Mouse (Mus musculus) midbrain, embryonic 11.5 days (tissue): ENCODE data around the gene Cnnm2. TPM values are rescaled to one million over a fixed set of nuclear protein-coding genes. Genes with fewer than 3 reads are reported as not detected.

Source experiments
- ATAC-seq: fragments of 200-750 bp; cut with Nextera tagmentation; 2 replicates; pipeline ENCODE4 v1.8.0; 2017; ENCODE audit warnings: moderate TSS enrichment, moderate library complexity; ENCODE audit not compliant: low FRiP score
- DNase-seq: peaks from one replicate; pipeline ENCODE4 v3.0.0; 2015; ENCODE audit warnings: low spot score; ENCODE audit errors: missing footprints
- H3K27ac ChIP-seq: fragments of 300-500 bp; sonication (generic); 2 replicates; pipeline ENCODE4 v1.5.1; 2014; ENCODE audit warnings: low read depth, low read length
- H3K27me3 ChIP-seq: fragments of 300-500 bp; sonication (generic); 2 replicates; pipeline ENCODE4 v1.6.1; 2014; ENCODE audit warnings: mild to moderate bottlenecking, low read length, moderate library complexity, mixed read lengths; ENCODE audit not compliant: control insufficient read depth, insufficient read depth
- H3K36me3 ChIP-seq: fragments of 300-500 bp; sonication (generic); 2 replicates; pipeline ENCODE4 v1.6.1; 2014; ENCODE audit warnings: mild to moderate bottlenecking, low read length, moderate library complexity, mixed read lengths; ENCODE audit not compliant: control insufficient read depth, insufficient read depth
- H3K4me1 ChIP-seq: fragments of 300-500 bp; sonication (generic); 2 replicates; pipeline ENCODE4 v1.6.1; 2014; ENCODE audit warnings: low read length; ENCODE audit not compliant: control insufficient read depth, insufficient read depth
- H3K4me2 ChIP-seq: fragments of 300-500 bp; sonication (generic); 2 replicates; pipeline ENCODE4 v1.6.1; 2014; ENCODE audit warnings: mild to moderate bottlenecking, moderate library complexity
- H3K4me3 ChIP-seq: fragments of 300-500 bp; sonication (generic); 2 replicates; pipeline ENCODE4 v1.5.1; 2014; ENCODE audit warnings: low read depth, low read length
- H3K9ac ChIP-seq: fragments of 300-500 bp; sonication (generic); 2 replicates; pipeline ENCODE4 v1.6.1; 2014; ENCODE audit warnings: low read length
- H3K9me3 ChIP-seq: fragments of 300-500 bp; sonication (generic); 2 replicates; pipeline ENCODE4 v1.6.1; 2016; ENCODE audit warnings: low read length; ENCODE audit not compliant: control insufficient read depth
- WGBS: fragments of 180-500 bp; shearing (Covaris S2); extraction: QIAGEN DNeasy Blood & Tissue Kit; methylation state at CpG from one replicate; pipeline ENCODE4 v1.1.7; 2014; 5-methylcytosine and 5-hydroxymethylcytosine counted together
- polyA plus RNA-seq: library from polyadenylated mRNA; unstranded; fragments of >200 nt; fragmentation: Nextera tagmentation; extraction: Ambion mirVana; gene quantifications from 2 replicates; pipeline ENCODE4 v1.2.1, GENCODE M21; 2014

The Cnnm2 gene
- polyA plus RNA-seq, 1 experiment from 2014 or later, result 4.5 TPM

DNA sequence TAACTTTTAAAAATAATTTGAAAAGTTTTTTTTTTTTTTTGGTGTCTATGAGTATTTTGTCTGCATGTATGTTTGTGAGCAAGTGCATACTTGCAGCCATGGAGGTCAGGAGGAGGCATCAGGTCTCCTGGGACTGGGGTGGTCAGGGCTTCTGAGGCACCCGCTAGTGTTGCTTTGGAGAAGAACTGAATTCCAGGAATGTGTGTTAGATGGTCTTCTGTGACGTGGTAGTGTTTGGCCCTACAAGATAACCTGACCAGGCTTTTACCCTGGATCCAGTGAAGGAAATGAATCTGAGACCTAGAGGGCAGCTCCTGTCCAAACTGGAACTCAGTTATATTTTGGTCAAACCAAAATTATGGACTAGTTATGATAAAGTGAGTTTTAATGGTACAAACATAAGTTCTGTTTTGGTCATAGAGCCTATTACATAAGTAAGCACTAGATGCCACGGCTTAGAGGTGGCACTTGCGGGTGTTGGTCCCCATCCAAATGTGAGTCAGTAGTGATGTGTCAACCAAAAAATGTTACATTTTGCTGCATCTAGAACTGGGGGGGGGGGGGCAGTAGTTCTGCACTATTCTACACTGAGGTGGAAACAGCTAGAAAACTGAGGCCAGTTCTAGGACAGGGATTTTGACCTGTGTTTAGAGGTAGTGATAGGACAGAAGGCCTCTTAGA lies 38.6 kb downstream of the Cnnm2 start:
- Histone ChIP-seq H3K36me3 (no peaks in the 10 kb centered on the region), H3K9ac (no peak overlapping the region), H3K27me3 (no peaks in the 10 kb centered on the region), H3K27ac (no peak overlapping the region), H3K4me2 (no peak overlapping the region), H3K4me1 (no peaks in the 10 kb centered on the region), H3K9me3 (no peaks in the 10 kb centered on the region), H3K4me3 (no peak overlapping the region)
- no peak for ATAC-seq
- WGBS, result 93% methylated on average over 4 of the region's 4 CpGs
- no peak for DNase-seq

DNA sequence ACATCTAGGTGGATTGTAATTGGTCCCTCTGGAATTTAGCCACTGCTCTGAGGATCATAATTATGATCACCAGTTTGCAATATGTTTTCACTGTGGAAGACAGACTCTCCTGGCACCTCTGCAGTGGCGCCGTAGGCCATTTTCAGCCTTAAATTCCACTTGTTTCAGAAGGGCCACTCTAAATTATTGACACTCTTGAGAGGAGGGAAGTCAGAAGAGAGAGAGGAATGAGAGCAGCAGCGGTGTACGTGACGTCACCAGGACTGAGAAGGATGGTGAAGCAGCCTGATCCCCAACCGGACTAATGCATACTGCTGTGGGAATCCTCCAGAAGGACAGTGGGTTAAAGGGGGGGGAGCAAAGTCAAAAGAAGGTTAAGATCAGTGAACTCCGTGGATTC lies 40.1 kb downstream of the Cnnm2 start:
- Histone ChIP-seq H3K27ac (no peak overlapping the region), H3K4me1 (no peaks in the 10 kb centered on the region), H3K36me3 (no peaks in the 10 kb centered on the region), H3K27me3 (no peaks in the 10 kb centered on the region), H3K9me3 (no peaks in the 10 kb centered on the region), H3K4me3 (no peak overlapping the region), H3K4me2 (no peak overlapping the region), H3K9ac (no peak overlapping the region)
- no peak for ATAC-seq
- WGBS, result 90% methylated on average over 7 of the region's 7 CpGs
- no peak for DNase-seq

DNA sequence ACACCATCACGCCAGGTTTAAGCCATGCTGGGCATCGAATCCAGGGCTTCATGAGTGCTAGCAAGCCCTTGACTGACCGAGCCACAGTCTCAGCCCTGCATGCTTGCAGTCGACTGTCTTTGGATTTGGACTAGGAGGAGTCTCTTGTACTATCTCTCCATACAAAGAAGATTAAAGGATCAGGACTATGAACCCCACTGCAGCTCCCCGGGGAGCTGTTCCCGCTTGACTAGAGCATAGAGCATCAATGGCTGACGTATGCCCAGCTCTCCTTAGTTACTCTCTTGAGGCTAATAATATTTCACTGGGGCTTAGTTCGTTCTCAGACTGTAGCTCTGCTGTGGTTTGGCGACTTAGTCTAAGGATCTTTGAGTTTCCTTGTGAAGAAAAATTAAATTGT lies 40.9 kb downstream of the Cnnm2 start:
- Histone ChIP-seq H3K4me1 (no peaks in the 10 kb centered on the region), H3K4me2 (no peak overlapping the region), H3K36me3 (no peaks in the 10 kb centered on the region), H3K27ac (no peak overlapping the region), H3K4me3 (no peak overlapping the region), H3K9ac (no peak overlapping the region), H3K27me3 (no peaks in the 10 kb centered on the region), H3K9me3 (no peaks in the 10 kb centered on the region)
- WGBS, result 60% methylated on average over 9 of the region's 9 CpGs
- ATAC-seq (no peak), DNase-seq (no peak)

DNA sequence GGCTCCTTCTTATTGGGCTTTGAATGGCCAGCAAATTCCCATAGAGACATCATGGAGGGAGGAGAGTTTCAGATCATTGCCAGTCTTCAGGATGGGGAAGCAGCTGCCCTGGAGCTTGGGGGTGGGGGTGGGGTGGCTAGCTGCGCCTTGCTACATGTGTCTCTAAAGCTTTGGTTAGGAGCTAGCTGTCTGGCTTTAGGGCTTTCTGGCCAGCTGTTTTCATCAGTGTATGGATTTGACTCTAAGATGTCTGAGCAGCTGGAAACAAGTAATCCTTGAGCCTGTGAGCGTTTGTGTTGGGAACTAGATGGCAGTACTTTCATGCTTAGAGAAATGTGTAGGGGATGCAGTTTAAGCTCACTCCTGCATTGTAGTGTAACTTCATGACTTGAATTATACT lies 42.3 kb downstream of the Cnnm2 start:
- Histone ChIP-seq H3K9ac (no peak overlapping the region), H3K9me3 (no peaks in the 10 kb centered on the region), H3K4me3 (no peak overlapping the region), H3K27ac (no peak overlapping the region), H3K36me3 (no peaks in the 10 kb centered on the region), H3K4me2 (no peak overlapping the region), H3K4me1 (no peaks in the 10 kb centered on the region), H3K27me3 (no peaks in the 10 kb centered on the region)
- ATAC-seq, result no peak
- no peak for DNase-seq
- 58% methylated on average over 2 of the region's 2 CpGs for WGBS

DNA sequence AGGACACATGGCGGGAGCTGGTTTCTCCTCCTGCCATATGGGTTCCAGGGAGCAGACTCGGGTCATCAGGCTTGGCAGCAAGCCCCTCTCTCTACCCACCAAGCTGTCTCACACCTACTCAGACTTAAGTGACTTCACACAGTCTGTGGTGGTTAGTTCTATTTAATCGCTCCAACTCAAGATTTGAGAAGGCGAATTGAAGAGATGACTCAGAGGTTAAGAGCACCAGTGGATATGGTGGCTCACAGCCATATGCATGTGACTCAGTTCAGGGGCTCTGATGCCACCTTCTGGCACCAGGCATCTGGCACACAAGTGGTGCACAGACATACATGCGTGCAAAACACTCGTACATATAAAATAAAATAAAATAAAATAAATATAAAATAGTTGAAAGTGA lies 43.4 kb downstream of the Cnnm2 start:
- DNase-seq, result no peak
- WGBS, result 91% methylated on average over 6 of the region's 6 CpGs
- Histone ChIP-seq H3K9ac (no peak overlapping the region), H3K4me3 (no peak overlapping the region), H3K4me2 (no peak overlapping the region), H3K27ac (no peak overlapping the region), H3K36me3 (no peaks in the 10 kb centered on the region), H3K27me3 (no peaks in the 10 kb centered on the region), H3K9me3 (no peaks in the 10 kb centered on the region), H3K4me1 (no peaks in the 10 kb centered on the region)
- no peak for ATAC-seq

DNA sequence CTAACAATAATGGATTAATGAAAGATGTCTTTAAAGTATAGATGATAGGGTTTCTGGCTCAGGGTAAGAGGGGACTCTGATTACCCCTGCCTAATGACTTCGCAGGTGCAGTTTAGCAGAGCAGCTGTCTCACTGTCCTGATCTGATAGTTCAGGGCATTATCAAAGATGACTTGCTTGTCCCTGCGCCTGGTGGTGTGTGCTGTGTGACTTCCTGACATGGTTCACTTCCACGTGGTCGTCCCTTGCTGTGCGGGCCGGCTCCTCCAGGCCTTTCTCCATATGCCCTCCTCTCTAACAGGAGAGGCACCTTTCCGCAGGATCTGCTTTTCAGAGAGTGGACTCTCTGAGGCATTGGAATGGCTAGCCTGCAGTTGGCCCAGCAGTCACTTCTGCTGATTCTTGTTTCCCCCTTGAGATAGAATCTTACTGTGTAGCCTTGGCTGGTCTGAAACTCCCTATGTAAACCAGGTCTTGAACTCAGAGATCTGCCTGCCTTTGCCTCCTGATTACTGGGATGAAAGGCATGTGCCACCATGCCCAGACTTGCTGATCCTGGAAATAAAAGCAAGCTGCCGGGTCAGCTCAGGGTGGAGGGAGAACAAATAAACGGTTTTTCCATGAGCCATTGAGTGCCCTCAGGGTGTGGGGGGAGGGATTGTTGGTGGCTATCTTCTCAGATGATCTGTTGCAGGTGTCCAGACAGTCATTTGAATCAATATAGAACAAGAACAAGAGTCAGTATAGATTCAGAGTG lies 44.7 kb downstream of the Cnnm2 start:
- no peaks in the 10 kb centered on the region for H3K36me3 ChIP-seq
- no peak overlapping the region for H3K9ac ChIP-seq
- 80% methylated on average over 9 of the region's 9 CpGs for WGBS
- H3K27ac ChIP-seq, result no peak overlapping the region
- H3K27me3 ChIP-seq, result no peaks in the 10 kb centered on the region
- no peak overlapping the region for H3K4me3 ChIP-seq
- no peak overlapping the region for H3K4me2 ChIP-seq
- no peaks in the 10 kb centered on the region for H3K9me3 ChIP-seq
- ATAC-seq (no peak), DNase-seq (no peak)
- H3K4me1 ChIP-seq, result no peaks in the 10 kb centered on the region

DNA sequence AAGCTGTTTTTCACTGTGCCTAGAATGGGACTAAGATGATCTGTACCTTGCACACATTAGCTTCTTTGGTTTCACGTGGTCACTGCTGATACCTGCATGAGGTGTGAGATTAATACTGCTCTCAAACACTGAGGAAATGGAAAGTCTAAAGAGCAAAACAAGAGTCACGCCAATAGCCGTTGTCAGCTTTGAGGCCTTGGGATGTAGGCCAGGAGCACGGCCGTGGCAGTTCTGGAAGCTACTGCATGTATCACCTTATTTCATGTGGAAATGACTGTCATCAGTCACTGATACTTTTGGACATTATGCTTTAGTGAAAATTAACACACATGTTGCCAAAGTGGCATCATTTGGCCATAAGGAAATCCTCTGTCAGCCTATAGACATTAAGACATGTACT lies 46.9 kb downstream of the Cnnm2 start:
- 93% methylated on average over 5 of the region's 5 CpGs for WGBS
- Histone ChIP-seq H3K9ac (no peak overlapping the region), H3K36me3 (no peaks in the 10 kb centered on the region)

DNA sequence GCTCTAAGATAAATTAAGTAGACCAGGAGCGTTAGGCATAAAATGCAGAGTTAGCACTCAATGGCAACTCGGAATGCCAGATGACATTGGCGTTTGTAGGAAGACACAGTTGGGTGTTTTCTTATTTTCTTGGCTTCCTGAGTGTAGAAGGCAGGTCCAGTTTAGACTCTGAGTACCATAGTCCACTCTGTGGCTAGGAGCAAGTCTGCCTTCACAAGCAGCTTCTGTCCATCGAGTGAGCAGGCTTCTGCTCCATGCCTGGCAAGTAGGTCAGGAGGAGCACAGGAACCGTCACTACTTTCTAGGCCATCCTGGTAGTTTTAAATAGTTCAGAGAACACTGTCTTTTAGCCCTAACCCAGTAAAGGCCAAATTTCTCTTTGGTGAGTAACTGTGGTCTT lies 47.6 kb downstream of the Cnnm2 start:
- 93% methylated on average over 5 of the region's 5 CpGs for WGBS
- Histone ChIP-seq H3K36me3 (no peaks in the 10 kb centered on the region), H3K9me3 (no peaks in the 10 kb centered on the region), H3K27ac (no peak overlapping the region), H3K27me3 (no peaks in the 10 kb centered on the region), H3K4me3 (no peak overlapping the region), H3K9ac (no peak overlapping the region), H3K4me2 (no peak overlapping the region), H3K4me1 (no peaks in the 10 kb centered on the region)
- ATAC-seq, result no peak
- DNase-seq, result no peak

More for the DNA sequence above, 46.9 kb downstream of the Cnnm2 start:
- H3K27me3 ChIP-seq, result no peaks in the 10 kb centered on the region
- H3K4me1 ChIP-seq, result no peaks in the 10 kb centered on the region
- DNase-seq (no peak), ATAC-seq (no peak)
- H3K27ac ChIP-seq, result no peak overlapping the region
- H3K4me3 ChIP-seq, result no peak overlapping the region
- H3K4me2 ChIP-seq, result no peak overlapping the region
- H3K9me3 ChIP-seq, result no peaks in the 10 kb centered on the region

DNA sequence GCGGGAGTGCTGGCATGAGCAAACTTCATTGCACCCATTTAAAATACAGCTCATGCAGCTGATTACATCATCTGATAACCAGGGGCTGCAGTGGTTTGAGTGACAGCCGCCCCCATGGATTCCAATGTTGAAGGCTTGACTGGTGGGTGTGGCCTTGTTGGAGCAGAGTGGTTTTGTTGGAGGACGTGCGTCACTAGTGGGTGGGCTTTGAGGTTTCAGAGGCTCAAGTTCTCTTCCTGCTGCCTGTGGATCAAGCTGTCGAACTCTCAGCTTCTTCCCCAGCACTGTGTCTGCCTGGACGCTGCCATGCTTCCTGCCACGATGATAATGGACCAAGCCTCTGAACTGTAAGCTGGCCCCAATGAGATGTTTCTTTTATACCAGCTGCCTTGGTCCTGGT lies 57.9 kb downstream of the Cnnm2 start:
- no peak for ATAC-seq
- Histone ChIP-seq H3K9ac (no peak overlapping the region), H3K36me3 (no peaks in the 10 kb centered on the region), H3K27ac (no peak overlapping the region), H3K4me1 (0 out of 2 replicates have a peak, but pooled peaks cover 2% of the 10 kb centered on the region), H3K27me3 (no peaks in the 10 kb centered on the region), H3K4me2 (no peak overlapping the region), H3K9me3 (no peaks in the 10 kb centered on the region), H3K4me3 (no peak overlapping the region)
- DNase-seq, result no peak
- WGBS, result 64% methylated on average over 7 of the region's 7 CpGs
